Mouse (Mus musculus) heart, embryonic 15.5 days (tissue): Measurements from ENCODE around the gene Scfd2. TPM values are rescaled to one million over a fixed set of nuclear protein-coding genes. Genes with fewer than 3 reads are reported as not detected.

Experiments
- ATAC-seq: fragments of 200-750 bp; cut with Nextera tagmentation; replicated peaks from 2 replicates; pipeline ENCODE4 v1.8.0; 2017; ENCODE audit warnings: low read depth, moderate TSS enrichment; ENCODE audit not compliant: insufficient number of reproducible peaks, insufficient read depth, low FRiP score
- H3K27ac ChIP-seq: fragments of 300-500 bp; sonication (generic); 2 replicates; pipeline ENCODE4 v1.5.1; 2015; ENCODE audit warnings: mild to moderate bottlenecking, inconsistent platforms
- H3K27me3 ChIP-seq: fragments of 300-500 bp; sonication (generic); 2 replicates; pipeline ENCODE4 v1.6.1; 2015; ENCODE audit warnings: inconsistent platforms
- H3K36me3 ChIP-seq: fragments of 300-500 bp; sonication (generic); 2 replicates; pipeline ENCODE4 v1.6.1; 2015; ENCODE audit warnings: mild to moderate bottlenecking, inconsistent platforms
- H3K4me1 ChIP-seq: fragments of 300-500 bp; sonication (generic); replicated peaks from 2 replicates; pipeline ENCODE4 v1.6.1; 2015; ENCODE audit warnings: inconsistent platforms
- H3K4me2 ChIP-seq: fragments of 300-500 bp; sonication (generic); 2 replicates; pipeline ENCODE4 v1.6.1; 2015; ENCODE audit warnings: inconsistent platforms, mild to moderate bottlenecking, moderate library complexity
- H3K4me3 ChIP-seq: fragments of 300-500 bp; sonication (generic); 2 replicates; pipeline ENCODE4 v1.5.1; 2015; ENCODE audit warnings: mild to moderate bottlenecking, inconsistent platforms
- H3K9ac ChIP-seq: fragments of 300-500 bp; sonication (generic); 2 replicates; pipeline ENCODE4 v1.6.1; 2015; ENCODE audit warnings: mild to moderate bottlenecking, inconsistent platforms
- H3K9me3 ChIP-seq: fragments of 300-500 bp; sonication (generic); replicated peaks from 2 replicates; pipeline ENCODE4 v1.6.1; 2016; ENCODE audit warnings: inconsistent platforms
- whole genome bisulfite sequencing: fragments of 180-500 bp; shearing (Covaris S2); methylation state at CpG from one replicate; pipeline ENCODE4 v1.1.7; 2015; ENCODE audit warnings: mixed read lengths; 5-methylcytosine and 5-hydroxymethylcytosine counted together
- polyA plus RNA-seq: library from polyadenylated mRNA; unstranded; fragments of >200 nt; fragmentation: Nextera tagmentation; extraction: Ambion mirVana; gene quantifications from 2 replicates; pipeline ENCODE4 v1.2.1, GENCODE M21; 2015

Scfd2 gene
- polyA plus RNA-seq, 1 experiment from 2014 or later: 12.8 TPM

DNA sequence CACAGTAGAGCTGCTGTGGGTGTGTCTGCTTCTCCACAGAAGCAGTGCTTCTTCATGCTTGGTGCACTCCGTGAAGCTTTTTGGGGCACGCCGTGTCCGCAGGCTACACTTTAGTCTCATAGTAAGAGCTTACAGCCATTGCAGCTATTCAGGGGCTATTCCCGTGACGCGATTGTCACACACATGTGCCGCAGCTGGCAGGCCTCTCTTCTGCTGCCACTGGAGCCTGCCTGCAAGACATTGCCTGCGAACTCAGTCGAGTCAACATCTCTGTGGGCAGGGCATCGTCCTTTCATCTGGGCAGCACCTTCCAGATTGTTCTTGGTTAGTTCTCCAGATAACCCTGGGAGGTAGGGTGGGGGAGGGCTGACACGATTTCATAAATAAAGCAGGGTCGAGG, 331.8 kb downstream of the Scfd2 start:
- Histone ChIP-seq H3K9ac (no peak overlapping the region), H3K4me3 (no peak overlapping the region)
- ATAC-seq: no peak

DNA sequence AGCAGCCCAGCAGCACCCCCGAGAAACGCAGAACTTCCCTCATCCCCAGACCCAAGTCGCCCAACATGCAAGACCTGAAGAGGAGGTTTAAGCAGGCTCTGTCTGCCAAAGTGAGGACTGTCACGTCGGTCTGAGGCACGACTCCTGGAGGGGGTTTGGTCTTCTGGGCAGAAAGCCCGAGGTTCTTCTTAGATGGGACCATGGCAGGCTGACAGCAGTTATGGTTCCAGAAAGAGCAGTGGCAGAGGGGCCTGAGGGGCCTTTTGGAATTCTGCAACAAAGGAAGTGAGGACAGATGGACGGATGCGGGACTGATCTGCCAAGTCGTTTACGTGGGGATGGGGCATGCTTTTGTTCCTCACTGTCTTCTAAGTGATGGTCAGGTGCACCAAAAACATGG, 333.1 kb downstream of the Scfd2 start:
- Histone ChIP-seq H3K9me3 (no peaks in the 10 kb centered on the region), H3K4me1 (peaks cover 66% of the 10 kb centered on the region), H3K9ac (peak overlapping the region; percentile 99), H3K4me2 (peak overlapping the region; percentile 97), H3K27me3 (no peaks in the 10 kb centered on the region), H3K27ac (peak overlapping the region; percentile 92), H3K4me3 (peak overlapping the region; percentile 98), H3K36me3 (peaks cover 23% of the 10 kb centered on the region)
- no peak for ATAC-seq
- WGBS: 44% methylated on average over 11 of the region's 11 CpGs

More for the DNA sequence above, 331.8 kb downstream of the Scfd2 start:
- H3K4me1 ChIP-seq: peaks cover 55% of the 10 kb centered on the region
- H3K27ac ChIP-seq: peak overlapping the region; percentile 64
- H3K4me2 ChIP-seq: peak overlapping the region; percentile 97; the same call in 1 of the 2 replicates
- H3K27me3 ChIP-seq: no peaks in the 10 kb centered on the region
- peaks cover 23% of the 10 kb centered on the region for H3K36me3 ChIP-seq
- 63% methylated on average over 13 of the region's 13 CpGs for WGBS
- H3K9me3 ChIP-seq: no peaks in the 10 kb centered on the region

GRCm38 (mm10) chr5:74197541-74198330, 333.8 kb downstream of the Scfd2 start:
- Histone ChIP-seq H3K9me3 (no peaks in the 10 kb centered on the region), H3K27ac (peak overlapping the region; percentile 92), H3K4me2 (peak overlapping the region; percentile 97), H3K27me3 (no peaks in the 10 kb centered on the region), H3K9ac (peak overlapping the region; percentile 99), H3K4me1 (peaks cover 66% of the 10 kb centered on the region), H3K4me3 (peak overlapping the region; percentile 98), H3K36me3 (peaks cover 23% of the 10 kb centered on the region)
- 60% methylated on average over 22 of the region's 22 CpGs for WGBS
- no peak for ATAC-seq

DNA sequence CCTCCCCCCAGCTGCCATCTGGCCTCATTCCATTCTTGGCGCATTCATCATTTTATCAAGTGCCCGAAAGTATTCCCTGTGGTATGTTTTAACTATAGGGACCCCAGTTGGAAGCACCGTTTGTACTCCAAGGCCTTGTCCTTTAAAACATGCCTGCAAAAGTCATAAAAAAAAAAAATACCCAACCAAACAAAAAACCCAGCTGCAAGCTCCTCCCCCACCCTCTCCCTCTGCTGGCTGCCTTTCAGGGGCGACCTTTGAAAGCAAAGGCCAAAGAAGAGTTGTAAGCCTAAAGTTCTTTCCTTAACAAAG, 335.3 kb downstream of the Scfd2 start:
- Histone ChIP-seq H3K27me3 (no peaks in the 10 kb centered on the region), H3K4me2 (peak overlapping the region; percentile 97), H3K9me3 (no peaks in the 10 kb centered on the region), H3K36me3 (peaks cover 23% of the 10 kb centered on the region), H3K9ac (peak overlapping the region; percentile 99), H3K4me1 (peaks cover 61% of the 10 kb centered on the region), H3K27ac (peak overlapping the region; percentile 92), H3K4me3 (peak overlapping the region; percentile 98)
- no peak for ATAC-seq
- WGBS: 8% methylated on average over 4 of the region's 4 CpGs

DNA sequence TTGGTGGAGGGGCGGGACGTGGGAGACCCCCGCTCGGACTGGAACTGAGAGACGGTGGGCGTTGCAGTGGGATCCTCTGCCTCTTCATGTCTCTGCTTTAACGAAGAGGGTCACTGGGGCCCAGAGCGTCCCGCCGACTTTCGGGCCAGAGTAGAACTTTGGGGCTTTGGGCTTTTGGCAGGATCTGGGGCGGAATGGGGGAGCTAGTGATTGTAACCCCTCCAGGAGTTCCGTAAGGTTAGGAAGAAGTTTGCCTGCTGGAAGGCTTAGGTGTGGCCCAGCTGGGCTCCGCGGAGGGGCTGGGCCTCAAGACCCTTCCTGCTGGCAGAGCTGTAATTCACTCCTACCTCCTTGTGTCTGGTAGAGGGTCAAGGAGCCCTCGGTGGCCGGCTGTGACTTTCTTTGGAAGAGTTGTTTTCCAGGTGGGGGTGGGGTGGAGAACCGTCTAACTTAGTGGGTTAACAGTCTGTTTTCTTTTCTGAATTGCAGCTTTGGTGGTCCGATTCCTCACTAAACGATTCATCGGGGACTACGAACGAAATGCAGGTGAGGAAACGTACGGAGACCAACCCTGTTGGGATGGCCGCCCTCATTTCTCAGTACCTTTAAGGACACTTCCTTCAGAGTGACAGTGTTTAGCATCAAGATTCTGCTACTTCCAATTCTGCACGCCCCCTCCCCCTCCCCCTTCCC, 335.8 kb downstream of the Scfd2 start:
- peak overlapping the region; percentile 98 for H3K4me3 ChIP-seq
- H3K4me1 ChIP-seq: peaks cover 58% of the 10 kb centered on the region
- no peaks in the 10 kb centered on the region for H3K27me3 ChIP-seq
- H3K9me3 ChIP-seq: no peaks in the 10 kb centered on the region
- H3K27ac ChIP-seq: peak overlapping the region; percentile 92
- peak overlapping the region; percentile 99 for H3K9ac ChIP-seq
- ATAC-seq: no peak
- peaks cover 23% of the 10 kb centered on the region for H3K36me3 ChIP-seq
- peak overlapping the region; percentile 97 for H3K4me2 ChIP-seq
- WGBS: 1% methylated on average over 27 of the region's 27 CpGs

DNA sequence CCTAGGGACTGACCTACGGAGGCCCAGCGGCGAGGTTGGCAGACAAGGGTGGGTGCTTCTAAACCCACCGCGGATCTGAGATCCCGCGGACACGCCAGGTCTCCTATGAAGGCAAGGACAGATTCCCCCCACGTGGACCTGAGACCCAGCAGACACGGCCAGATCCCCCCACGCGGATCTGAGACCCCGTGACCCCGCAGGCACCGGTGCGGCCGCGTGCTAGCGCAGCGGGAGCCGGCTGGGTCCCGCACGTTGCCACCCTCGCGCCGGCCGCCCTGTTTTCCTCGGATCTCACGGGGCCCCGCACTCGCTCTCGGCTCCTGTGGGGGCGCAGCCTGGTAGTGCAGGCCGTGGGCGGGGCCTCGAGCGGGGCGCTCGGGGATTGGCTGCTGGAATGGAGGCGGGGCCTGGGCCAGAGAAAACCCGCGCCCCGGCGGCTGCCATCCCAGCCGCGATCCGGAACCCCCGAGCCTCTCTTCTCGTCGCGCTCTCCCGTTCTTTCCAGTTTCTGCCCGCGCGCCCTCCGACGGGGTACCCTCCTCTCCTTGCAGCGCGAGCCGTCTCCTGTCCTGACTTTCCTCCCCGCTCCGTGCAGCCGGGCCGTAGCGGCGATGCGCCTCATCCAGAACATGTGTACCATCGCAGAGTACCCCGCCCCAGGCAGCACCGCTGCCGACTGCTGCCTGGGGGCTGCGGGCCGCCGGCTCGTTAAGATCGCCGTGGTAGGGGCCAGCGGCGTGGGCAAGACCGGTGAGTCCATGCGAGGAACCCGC, 336.5 kb downstream of the Scfd2 start, which contains the start of gene Rasl11b:
Gene Rasl11b (plus strand): TSS at position 446 of the 773 bp plus-strand sequence.
- Histone ChIP-seq H3K4me3 (peak within 1 kb of the TSS; percentile 98), H3K9me3 (no peaks in the 10 kb centered on the region), H3K27ac (peak within 1 kb of the TSS; percentile 92), H3K4me2 (peak within 1 kb of the TSS; percentile 97), H3K36me3 (peaks cover 23% of the 10 kb centered on the region), H3K4me1 (peaks cover 53% of the 10 kb centered on the region), H3K27me3 (no peaks in the 10 kb centered on the region), H3K9ac (peak within 1 kb of the TSS; percentile 99)
- ATAC-seq: peak; percentile 92
- under 1% methylated on average over 81 of the region's 82 CpGs for WGBS

DNA sequence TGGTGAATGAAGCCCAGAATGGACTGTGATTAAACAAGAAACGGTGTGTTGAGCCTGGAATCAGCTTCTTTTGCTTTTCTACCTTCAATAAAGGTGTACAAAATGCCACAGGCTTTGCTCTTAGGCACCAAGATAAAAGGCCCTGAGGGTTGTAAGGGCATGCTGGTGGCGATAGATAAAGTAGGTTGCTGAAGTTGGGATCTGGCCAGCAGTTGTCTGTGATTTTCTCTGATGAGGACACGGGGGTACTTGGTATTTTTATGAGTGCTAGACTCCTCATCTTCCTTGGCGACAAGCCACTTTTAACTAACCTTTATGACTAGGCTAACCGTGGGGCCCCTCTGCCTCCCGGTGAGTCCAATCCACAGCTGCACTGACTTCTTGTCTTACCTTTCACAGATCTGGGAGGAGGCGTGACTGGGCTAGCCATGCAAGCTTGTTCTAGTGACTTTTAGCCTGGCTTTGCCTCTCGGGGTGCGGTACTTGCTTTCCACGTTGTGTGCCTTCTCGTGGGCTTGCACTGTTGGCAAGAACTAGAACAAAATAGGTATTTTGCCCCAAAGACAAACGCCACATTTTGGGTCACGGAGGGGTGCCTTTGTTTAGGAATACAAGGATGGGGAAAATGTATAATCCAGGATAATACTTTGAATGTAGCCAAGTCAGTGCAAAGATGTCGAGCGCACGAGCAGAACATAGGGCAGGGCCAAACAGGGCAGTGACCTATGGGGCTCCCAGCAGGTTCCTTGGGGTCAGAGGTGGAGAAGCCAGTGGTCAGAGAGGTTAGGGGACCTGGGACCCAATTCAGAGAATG, 337.3 kb downstream of the Scfd2 start:
- H3K36me3 ChIP-seq: peaks cover 17% of the 10 kb centered on the region
- ATAC-seq: no peak; the same call in 1 of the 2 replicates
- peak overlapping the region; percentile 92 for H3K27ac ChIP-seq
- no peaks in the 10 kb centered on the region for H3K27me3 ChIP-seq
- WGBS: 29% methylated on average over 16 of the region's 16 CpGs
- H3K4me3 ChIP-seq: peak overlapping the region; percentile 98
- H3K4me1 ChIP-seq: peaks cover 53% of the 10 kb centered on the region
- no peaks in the 10 kb centered on the region for H3K9me3 ChIP-seq
- H3K9ac ChIP-seq: peak overlapping the region; percentile 99
- H3K4me2 ChIP-seq: peak overlapping the region; percentile 97

- Histone ChIP-seq H3K36me3 (peaks cover 11% of the 10 kb centered on the region; the same call in 1 of the 2 replicates), H3K27me3 (no peaks in the 10 kb centered on the region), H3K4me2 (peak overlapping the region; percentile 97; the same call in 1 of the 2 replicates), H3K27ac (peak overlapping the region; percentile 92), H3K4me3 (no peak overlapping the region), H3K4me1 (peaks cover 52% of the 10 kb centered on the region), H3K9me3 (no peaks in the 10 kb centered on the region), H3K9ac (no peak overlapping the region; the same call in 1 of the 2 replicates)
- no peak for ATAC-seq
- 54% methylated on average over 7 of the region's 7 CpGs for WGBS
These were observed 337.9 kb downstream of the Scfd2 start for GRCm38 (mm10) chr5:74193626-74194025.

- 48% methylated on average over 2 of the region's 2 CpGs for WGBS
- Histone ChIP-seq H3K9me3 (no peaks in the 10 kb centered on the region), H3K27me3 (no peaks in the 10 kb centered on the region), H3K9ac (no peak overlapping the region), H3K27ac (no peak overlapping the region), H3K4me3 (no peak overlapping the region), H3K36me3 (peaks cover 7% of the 10 kb centered on the region; the same call in 1 of the 2 replicates), H3K4me2 (no peak overlapping the region), H3K4me1 (peaks cover 51% of the 10 kb centered on the region)
- no peak for ATAC-seq
These were observed 338.6 kb downstream of the Scfd2 start for GRCm38 (mm10) chr5:74193008-74193407.

DNA sequence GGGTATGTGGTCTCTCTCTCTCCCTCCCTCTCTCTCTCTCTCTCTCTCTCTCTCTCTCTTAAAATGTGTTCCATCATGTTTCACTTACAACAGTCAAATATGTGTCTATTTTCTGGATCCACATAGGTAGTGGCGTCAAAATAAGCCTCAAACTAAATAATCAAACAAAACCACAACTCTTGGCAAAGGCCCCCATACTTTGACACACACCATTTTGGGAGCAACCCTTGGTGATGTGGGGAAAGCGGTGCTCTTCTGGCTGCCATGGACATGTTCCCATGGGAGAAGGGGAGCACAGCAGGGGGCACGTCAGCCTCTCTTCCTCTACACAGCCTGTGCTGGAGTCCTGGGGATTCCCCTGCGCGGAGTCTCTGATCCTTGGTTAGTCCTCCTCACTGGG, 340.6 kb downstream of the Scfd2 start:
- no peak overlapping the region for H3K4me2 ChIP-seq
- no peak overlapping the region for H3K9ac ChIP-seq
- no peaks in the 10 kb centered on the region for H3K27me3 ChIP-seq
- H3K36me3 ChIP-seq: no peaks in the 10 kb centered on the region
- no peak overlapping the region for H3K4me3 ChIP-seq
- 0 out of 2 replicates have a peak overlapping the region, but pooled peaks have one; percentile 47 for H3K27ac ChIP-seq
- no peak for ATAC-seq
- WGBS: 88% methylated on average over 5 of the region's 5 CpGs
- peaks cover 46% of the 10 kb centered on the region for H3K4me1 ChIP-seq
- no peaks in the 10 kb centered on the region for H3K9me3 ChIP-seq
